Mouse (Mus musculus) midbrain, embryonic 15.5 days (tissue): ENCODE results near the gene Trappc3. TPM values are rescaled to one million over a fixed set of nuclear protein-coding genes. Genes with fewer than 3 reads are reported as not detected.

Source experiments
- ATAC-seq: fragments of 200-750 bp; cut with Nextera tagmentation; replicated peaks from 2 replicates; pipeline ENCODE4 v1.8.0; 2017; ENCODE audit warnings: moderate TSS enrichment
- H3K27ac ChIP-seq: fragments of 300-500 bp; sonication (generic); 2 replicates; pipeline ENCODE4 v1.5.1; 2015; ENCODE audit warnings: mild to moderate bottlenecking, inconsistent platforms
- H3K27me3 ChIP-seq: fragments of 300-500 bp; sonication (generic); replicated peaks from 2 replicates; pipeline ENCODE4 v1.6.1; 2015; ENCODE audit warnings: inconsistent platforms
- H3K36me3 ChIP-seq: fragments of 300-500 bp; sonication (generic); replicated peaks from 2 replicates; pipeline ENCODE4 v1.6.1; 2015; ENCODE audit warnings: inconsistent platforms
- H3K4me1 ChIP-seq: fragments of 300-500 bp; sonication (generic); 2 replicates; pipeline ENCODE4 v1.6.1; 2015; ENCODE audit warnings: inconsistent platforms
- H3K4me2 ChIP-seq: fragments of 300-500 bp; sonication (generic); 2 replicates; pipeline ENCODE4 v1.6.1; 2015; ENCODE audit warnings: inconsistent platforms, mild to moderate bottlenecking, moderate library complexity
- H3K4me3 ChIP-seq: fragments of 300-500 bp; sonication (generic); 2 replicates; pipeline ENCODE4 v1.5.1; 2015; ENCODE audit warnings: mild to moderate bottlenecking, inconsistent platforms
- H3K9ac ChIP-seq: fragments of 300-500 bp; sonication (generic); 2 replicates; pipeline ENCODE4 v1.6.1; 2015; ENCODE audit warnings: mild to moderate bottlenecking, inconsistent platforms
- H3K9me3 ChIP-seq: fragments of 300-500 bp; sonication (generic); 2 replicates; pipeline ENCODE4 v1.6.1; 2016; ENCODE audit warnings: inconsistent platforms
- WGBS: fragments of 180-500 bp; shearing (Covaris S2); methylation state at CpG from one replicate; pipeline ENCODE4 v1.1.7; 2015; ENCODE audit warnings: mixed read lengths; 5-methylcytosine and 5-hydroxymethylcytosine counted together
- polyA plus RNA-seq: library from polyadenylated mRNA; unstranded; fragments of >200 nt; fragmentation: Nextera tagmentation; extraction: Ambion mirVana; gene quantifications from 2 replicates; pipeline ENCODE4 v1.2.1, GENCODE M21; 2015

Trappc3 gene
- polyA plus RNA-seq, 1 experiment from 2014 or later = 188 TPM

DNA sequence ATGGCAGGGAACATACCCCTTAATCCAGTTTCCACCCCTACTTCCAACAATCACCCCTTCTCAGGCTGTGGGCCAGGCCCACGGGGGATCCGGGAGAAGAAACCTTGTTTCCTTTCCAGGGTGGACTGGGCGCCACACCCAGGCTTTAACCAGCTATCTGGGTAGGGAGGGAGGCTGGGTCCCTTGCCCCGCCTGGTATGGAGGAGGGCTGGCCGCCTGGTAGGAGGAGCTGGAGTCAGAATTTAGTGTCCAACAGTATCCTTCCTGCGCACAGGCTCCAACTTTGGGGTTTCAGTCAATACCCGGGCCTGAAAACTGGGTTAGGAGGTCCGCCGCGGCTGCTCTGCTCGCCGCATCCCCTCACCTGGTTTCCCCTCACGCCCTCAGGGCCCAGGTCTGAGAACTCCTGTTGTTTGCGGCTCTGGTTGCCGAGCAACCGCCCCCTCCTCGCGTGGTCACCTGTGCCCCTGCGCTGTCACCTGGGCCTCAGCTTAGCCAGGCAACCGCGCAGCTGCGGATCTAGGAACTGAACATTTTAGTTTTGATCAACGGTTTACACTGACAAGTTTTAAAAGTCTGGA, 63.2 kb downstream of the Trappc3 start, which contains the start of gene Tekt2:
TSS of gene Tekt2 (minus strand) at position 408 of the 581 bp plus-strand sequence.
- Histone ChIP-seq H3K36me3 (no peaks in the 10 kb centered on the region), H3K4me3 (no peak within 1 kb of the TSS), H3K9ac (no peak within 1 kb of the TSS), H3K27ac (no peak within 1 kb of the TSS), H3K9me3 (no peaks in the 10 kb centered on the region), H3K27me3 (peaks cover 11% of the 10 kb centered on the region; the same call in 1 of the 2 replicates), H3K4me1 (peaks cover 21% of the 10 kb centered on the region), H3K4me2 (peak within 1 kb of the TSS; percentile 10)
- ATAC-seq = no peak
- whole genome bisulfite sequencing = 12% methylated on average over 23 of the region's 23 CpGs

Other genes with a start within 250 kb of the Trappc3 start
- gene Csf3r, start 237.8 kb upstream of the Trappc3 start, polyA plus RNA-seq = 0.60 and 0.74 TPM in 2 replicates
- gene Mrps15, start 215.4 kb upstream of the Trappc3 start, polyA plus RNA-seq = 130 and 131 TPM in 2 replicates
- 43.7 and 47.7 TPM in 2 replicates for gene Oscp1, start 203.8 kb upstream of the Trappc3 start, polyA plus RNA-seq
- 48.7 and 53.0 TPM in 2 replicates for gene Lsm10, start 165.7 kb upstream of the Trappc3 start, polyA plus RNA-seq
- gene Stk40, start 158.4 kb upstream of the Trappc3 start, polyA plus RNA-seq = 34.4 and 35.2 TPM in 2 replicates
- gene Eva1b, start 114.6 kb upstream of the Trappc3 start, polyA plus RNA-seq = 11.8 and 12.0 TPM in 2 replicates
- 1.3 TPM in 2 replicates for gene Sh3d21, start 98.8 kb upstream of the Trappc3 start, polyA plus RNA-seq
- 140 and 150 TPM in 2 replicates for gene Thrap3, start 59.6 kb upstream of the Trappc3 start, polyA plus RNA-seq
- gene Map7d1, start 6.0 kb upstream of the Trappc3 start, polyA plus RNA-seq = 85.4 and 92.1 TPM in 2 replicates
- gene Col8a2, start 24.5 kb downstream of the Trappc3 start, polyA plus RNA-seq = 2.6 and 2.9 TPM in 2 replicates
- 94.6 and 99.9 TPM in 2 replicates for gene Adprhl2, start 59.4 kb downstream of the Trappc3 start, polyA plus RNA-seq
- gene Tekt2, start 63.4 kb downstream of the Trappc3 start, polyA plus RNA-seq = 11.8 and 15.1 TPM in 2 replicates
- 18.0 and 18.6 TPM in 2 replicates for gene Ago3, start 167.2 kb downstream of the Trappc3 start, polyA plus RNA-seq
- 11.9 TPM in 2 replicates for gene Ago1, start 206.3 kb downstream of the Trappc3 start, polyA plus RNA-seq